Mouse (Mus musculus) T-helper 2 cell (primary cell): ENCODE measurements around the gene Zfp638.
"Not testable (repeated sequence)": the region's sequence is repeated elsewhere in the genome, so short reads cannot be mapped to it uniquely, and the experiment has no call there.

Experiments used
- in situ Hi-C: fragments of 300-600 bp; cut with MboI, MseI; formaldehyde crosslinking; loops from one replicate; pipeline ENCODE4 v1.15.1; 2025; ENCODE audit warnings: high pct_unique_total_duplicates

Gene Zfp638

GRCm38 (mm10) chr6:83866954-83867597, at the start of gene Zfp638:
Gene Zfp638 (plus strand): TSS chr6:83867109.
- in situ Hi-C loops: no loop called here

- in situ Hi-C loops: no loop called here
Observed at GRCm38 (mm10) chr6:83818996-83819395, 47.9 kb upstream of the Zfp638 start.

- in situ Hi-C loops: no loop called here
Observed at GRCm38 (mm10) chr6:83820727-83821515, 46.0 kb upstream of the Zfp638 start.

GRCm38 (mm10) chr6:83821856-83822255, 45.1 kb upstream of the Zfp638 start:
- in situ Hi-C loops: no loop called here

- in situ Hi-C loops: no loop called here
Observed at GRCm38 (mm10) chr6:83830941-83831605, 35.8 kb upstream of the Zfp638 start.

- in situ Hi-C loops: no loop called here
Observed at GRCm38 (mm10) chr6:83831606-83832123, 35.2 kb upstream of the Zfp638 start, which contains the start of gene Paip2b. Gene Paip2b (minus strand): TSS chr6:83831741.

GRCm38 (mm10) chr6:83832393-83832792, 34.5 kb upstream of the Zfp638 start:
- in situ Hi-C loops: not testable (repeated sequence)

GRCm38 (mm10) chr6:83836826-83837225, 30.1 kb upstream of the Zfp638 start:
- in situ Hi-C loops: no loop called here

GRCm38 (mm10) chr6:83838046-83838445, 28.9 kb upstream of the Zfp638 start:
- in situ Hi-C loops: no loop called here

- in situ Hi-C loops: no loop called here
Observed at GRCm38 (mm10) chr6:83840086-83840485, 26.8 kb upstream of the Zfp638 start.

- in situ Hi-C loops: no loop called here
Observed at GRCm38 (mm10) chr6:83844913-83845312, 22.0 kb upstream of the Zfp638 start.

GRCm38 (mm10) chr6:83846141-83846540, 20.8 kb upstream of the Zfp638 start:
- in situ Hi-C loops: no loop called here

- in situ Hi-C loops: no loop called here
Observed at GRCm38 (mm10) chr6:83849446-83849845, 17.5 kb upstream of the Zfp638 start.

GRCm38 (mm10) chr6:83857476-83857875, 9.4 kb upstream of the Zfp638 start:
- in situ Hi-C loops: no loop called here

- in situ Hi-C loops: loop anchor here (5.0 kb wide), 1 partner anchor 52 kb away; no protein-coding TSS in a partner anchor
Observed at GRCm38 (mm10) chr6:83860033-83860432, 6.9 kb upstream of the Zfp638 start.

GRCm38 (mm10) chr6:83863538-83863937, 3.4 kb upstream of the Zfp638 start:
- in situ Hi-C loops: loop anchor here (5.0 kb wide), 1 partner anchor 49 kb away; no protein-coding TSS in a partner anchor

GRCm38 (mm10) chr6:83866423-83866822, 486 bp upstream of the Zfp638 start:
- in situ Hi-C loops: no loop called here

GRCm38 (mm10) chr6:83867598-83868585, 983 bp downstream of the Zfp638 start:
- in situ Hi-C loops: no loop called here

GRCm38 (mm10) chr6:83879815-83880214, 12.9 kb downstream of the Zfp638 start:
- in situ Hi-C loops: loop anchor here (5.0 kb wide), 1 partner anchor 187 kb away; no protein-coding TSS in a partner anchor

GRCm38 (mm10) chr6:83886789-83887188, 19.9 kb downstream of the Zfp638 start:
- in situ Hi-C loops: no loop called here

GRCm38 (mm10) chr6:83888802-83889201, 21.9 kb downstream of the Zfp638 start:
- in situ Hi-C loops: no loop called here
